Mouse (Mus musculus): ENCODE measurements at regions not wholly inside any gene's neighbourhood (a gene's known extent, or its start where the extent isn't known, plus 50 kb on each side); places are given as distances from the start of the nearest gene placed in this dataset.

- TF ChIP-seq CTCF (IDR thresholded peaks at IDR 0.05; ENCODE audit: low read depth, low read length) (no peak), GATA1 (IDR thresholded peaks at IDR 0.05; ENCODE audit: borderline replicate concordance, low read length) (no peak)
Observed at GRCm38 (mm10) chr10:37501043-37501442, 362.3 kb upstream of the Marcks start.

All from G1E (cell line).